Mouse (Mus musculus) midbrain, embryonic 15.5 days (tissue): Measurements from ENCODE around the gene Barx2. TPM values are rescaled to one million over a fixed set of nuclear protein-coding genes. Genes with fewer than 3 reads are reported as not detected.

Experiments
- ATAC-seq: fragments of 200-750 bp; cut with Nextera tagmentation; replicated peaks from 2 replicates; pipeline ENCODE4 v1.8.0; 2017; ENCODE audit warnings: moderate TSS enrichment
- H3K27ac ChIP-seq: fragments of 300-500 bp; sonication (generic); 2 replicates; pipeline ENCODE4 v1.5.1; 2015; ENCODE audit warnings: mild to moderate bottlenecking, inconsistent platforms
- H3K27me3 ChIP-seq: fragments of 300-500 bp; sonication (generic); replicated peaks from 2 replicates; pipeline ENCODE4 v1.6.1; 2015; ENCODE audit warnings: inconsistent platforms
- H3K36me3 ChIP-seq: fragments of 300-500 bp; sonication (generic); replicated peaks from 2 replicates; pipeline ENCODE4 v1.6.1; 2015; ENCODE audit warnings: inconsistent platforms
- H3K4me1 ChIP-seq: fragments of 300-500 bp; sonication (generic); 2 replicates; pipeline ENCODE4 v1.6.1; 2015; ENCODE audit warnings: inconsistent platforms
- H3K4me2 ChIP-seq: fragments of 300-500 bp; sonication (generic); 2 replicates; pipeline ENCODE4 v1.6.1; 2015; ENCODE audit warnings: inconsistent platforms, mild to moderate bottlenecking, moderate library complexity
- H3K4me3 ChIP-seq: fragments of 300-500 bp; sonication (generic); 2 replicates; pipeline ENCODE4 v1.5.1; 2015; ENCODE audit warnings: mild to moderate bottlenecking, inconsistent platforms
- H3K9ac ChIP-seq: fragments of 300-500 bp; sonication (generic); 2 replicates; pipeline ENCODE4 v1.6.1; 2015; ENCODE audit warnings: mild to moderate bottlenecking, inconsistent platforms
- H3K9me3 ChIP-seq: fragments of 300-500 bp; sonication (generic); 2 replicates; pipeline ENCODE4 v1.6.1; 2016; ENCODE audit warnings: inconsistent platforms
- WGBS: fragments of 180-500 bp; shearing (Covaris S2); methylation state at CpG from one replicate; pipeline ENCODE4 v1.1.7; 2015; ENCODE audit warnings: mixed read lengths; 5-methylcytosine and 5-hydroxymethylcytosine counted together
- polyA plus RNA-seq: library from polyadenylated mRNA; unstranded; fragments of >200 nt; fragmentation: Nextera tagmentation; extraction: Ambion mirVana; gene quantifications from 2 replicates; pipeline ENCODE4 v1.2.1, GENCODE M21; 2015

Gene Barx2
- polyA plus RNA-seq, 1 experiment from 2014 or later: 0.17 TPM

GRCm38 (mm10) chr9:31849387-31849786 is 63.9 kb downstream of the Barx2 start:
- H3K9ac ChIP-seq: no peak overlapping the region
- no peak overlapping the region for H3K4me2 ChIP-seq
- no peak overlapping the region for H3K4me3 ChIP-seq
- H3K9me3 ChIP-seq: no peaks in the 10 kb centered on the region
- no peaks in the 10 kb centered on the region for H3K36me3 ChIP-seq
- no peaks in the 10 kb centered on the region for H3K4me1 ChIP-seq
- no peak for ATAC-seq
- no peak overlapping the region for H3K27ac ChIP-seq
- H3K27me3 ChIP-seq: no peaks in the 10 kb centered on the region
- 85% methylated on average over 7 of the region's 7 CpGs for WGBS

- Histone ChIP-seq H3K9me3 (no peaks in the 10 kb centered on the region), H3K9ac (no peak overlapping the region), H3K27me3 (no peaks in the 10 kb centered on the region), H3K27ac (no peak overlapping the region), H3K4me1 (no peaks in the 10 kb centered on the region), H3K4me3 (no peak overlapping the region), H3K4me2 (no peak overlapping the region), H3K36me3 (no peaks in the 10 kb centered on the region)
- no peak for ATAC-seq
- WGBS: 68% methylated on average over 5 of the region's 5 CpGs
Measured at GRCm38 (mm10) chr9:31844614-31845013, 68.6 kb downstream of the Barx2 start.

GRCm38 (mm10) chr9:31841108-31841815 is 72.0 kb downstream of the Barx2 start:
- Histone ChIP-seq H3K27me3 (no peaks in the 10 kb centered on the region), H3K9ac (no peak overlapping the region), H3K27ac (no peak overlapping the region), H3K4me3 (no peak overlapping the region), H3K9me3 (no peaks in the 10 kb centered on the region), H3K36me3 (no peaks in the 10 kb centered on the region), H3K4me1 (no peaks in the 10 kb centered on the region), H3K4me2 (no peak overlapping the region)
- ATAC-seq: no peak
- 73% methylated on average over 10 of the region's 10 CpGs for WGBS

- Histone ChIP-seq H3K4me1 (no peaks in the 10 kb centered on the region), H3K4me2 (no peak overlapping the region), H3K27ac (no peak overlapping the region), H3K4me3 (no peak overlapping the region), H3K36me3 (no peaks in the 10 kb centered on the region), H3K27me3 (no peaks in the 10 kb centered on the region), H3K9ac (no peak overlapping the region), H3K9me3 (no peaks in the 10 kb centered on the region)
- no peak for ATAC-seq
- 90% methylated on average over 4 of the region's 4 CpGs for WGBS
Measured at GRCm38 (mm10) chr9:31840571-31840970, 72.7 kb downstream of the Barx2 start.

DNA sequence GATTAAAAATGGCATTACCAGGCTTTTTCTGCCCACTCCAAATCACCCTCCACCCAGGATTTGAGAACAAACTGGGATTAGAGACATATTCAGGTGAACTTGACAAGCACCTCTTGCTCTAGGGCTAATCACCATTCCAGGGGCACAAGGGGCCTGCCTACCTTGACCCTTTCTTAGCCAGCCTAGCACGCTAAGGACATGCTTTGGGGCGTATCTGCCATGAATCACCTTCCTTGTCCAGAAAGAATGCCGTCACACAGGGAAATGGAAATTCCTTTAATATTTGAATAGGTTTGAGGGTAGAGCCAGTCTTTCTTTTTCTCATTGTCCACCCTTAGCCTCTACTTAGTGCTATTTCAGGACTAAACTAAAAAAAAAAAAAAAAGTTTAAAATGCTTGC is 73.2 kb downstream of the Barx2 start:
- no peaks in the 10 kb centered on the region for H3K4me1 ChIP-seq
- no peak for ATAC-seq
- 84% methylated on average over 3 of the region's 3 CpGs for WGBS

DNA sequence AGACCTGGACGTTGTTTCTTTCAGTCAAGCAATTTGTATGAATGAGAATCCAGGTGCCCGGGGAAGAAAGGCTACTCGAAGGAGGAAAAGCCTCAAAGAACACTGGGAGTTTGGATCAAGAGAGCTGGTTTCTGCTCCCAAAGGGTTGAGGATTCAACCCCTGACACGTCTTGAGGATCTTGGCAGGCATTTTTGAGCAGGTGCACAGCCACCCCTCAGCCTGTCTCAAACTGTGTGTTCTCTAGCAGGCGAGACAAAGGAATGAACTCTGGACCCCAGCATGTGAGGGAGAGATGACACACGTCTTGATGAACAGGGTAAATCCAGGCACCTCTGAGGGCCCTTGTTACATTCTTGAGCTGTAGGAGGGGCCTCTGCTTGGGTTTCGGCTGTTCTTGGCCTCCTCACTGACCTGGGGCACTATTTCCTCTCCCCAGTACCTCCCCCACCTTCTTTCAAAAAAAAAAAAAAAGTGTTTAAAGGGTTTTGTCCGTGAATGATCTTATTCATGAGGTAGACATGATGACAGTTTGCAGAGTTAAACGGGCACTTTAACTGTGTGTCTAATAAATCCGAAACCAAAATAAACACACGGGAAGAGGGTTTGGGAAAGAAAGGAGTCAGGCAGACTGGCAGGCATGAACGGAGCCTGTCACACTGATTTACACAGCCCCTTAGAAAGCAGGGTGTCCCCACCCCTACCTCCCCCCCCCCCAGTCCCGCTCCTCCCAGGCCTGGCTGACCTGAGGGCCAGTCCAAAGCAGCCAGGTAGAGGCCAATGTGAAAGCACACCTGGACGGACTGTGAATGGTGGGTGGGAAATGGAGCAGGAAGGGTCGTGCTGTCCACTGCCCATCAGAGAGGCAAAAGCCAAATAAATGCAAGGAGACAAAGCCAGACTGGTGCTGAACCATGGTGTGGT is 73.9 kb downstream of the Barx2 start:
- no peak for ATAC-seq
- H3K27ac ChIP-seq: no peak overlapping the region
- no peaks in the 10 kb centered on the region for H3K36me3 ChIP-seq
- H3K4me1 ChIP-seq: no peaks in the 10 kb centered on the region
- H3K4me2 ChIP-seq: no peak overlapping the region
- 46% methylated on average over 15 of the region's 15 CpGs for WGBS
- no peaks in the 10 kb centered on the region for H3K9me3 ChIP-seq
- H3K4me3 ChIP-seq: no peak overlapping the region
- H3K9ac ChIP-seq: no peak overlapping the region
- no peaks in the 10 kb centered on the region for H3K27me3 ChIP-seq

More for the DNA sequence above, 73.2 kb downstream of the Barx2 start:
- H3K36me3 ChIP-seq: no peaks in the 10 kb centered on the region
- no peak overlapping the region for H3K4me2 ChIP-seq
- no peak overlapping the region for H3K4me3 ChIP-seq
- no peaks in the 10 kb centered on the region for H3K27me3 ChIP-seq
- H3K9ac ChIP-seq: no peak overlapping the region
- H3K9me3 ChIP-seq: no peaks in the 10 kb centered on the region
- no peak overlapping the region for H3K27ac ChIP-seq

- H3K27ac ChIP-seq: no peak overlapping the region
- no peak overlapping the region for H3K9ac ChIP-seq
- no peaks in the 10 kb centered on the region for H3K27me3 ChIP-seq
- H3K4me2 ChIP-seq: no peak overlapping the region
- H3K9me3 ChIP-seq: no peaks in the 10 kb centered on the region
- 57% methylated on average over 6 of the region's 6 CpGs for WGBS
- H3K4me1 ChIP-seq: no peaks in the 10 kb centered on the region
- no peak overlapping the region for H3K4me3 ChIP-seq
- H3K36me3 ChIP-seq: no peaks in the 10 kb centered on the region
- no peak for ATAC-seq
Measured at GRCm38 (mm10) chr9:31838047-31838446, 75.2 kb downstream of the Barx2 start.

- Histone ChIP-seq H3K27me3 (no peaks in the 10 kb centered on the region), H3K9ac (no peak overlapping the region), H3K36me3 (no peaks in the 10 kb centered on the region), H3K9me3 (no peaks in the 10 kb centered on the region), H3K4me3 (no peak overlapping the region), H3K4me1 (no peaks in the 10 kb centered on the region), H3K4me2 (no peak overlapping the region), H3K27ac (no peak overlapping the region)
- 83% methylated on average over 2 of the region's 2 CpGs for WGBS
- no peak for ATAC-seq
Measured at GRCm38 (mm10) chr9:31808753-31809152, 104.5 kb downstream of the Barx2 start.

GRCm38 (mm10) chr9:31802641-31803040 is 110.6 kb downstream of the Barx2 start:
- H3K9me3 ChIP-seq: no peaks in the 10 kb centered on the region
- H3K36me3 ChIP-seq: no peaks in the 10 kb centered on the region
- H3K4me3 ChIP-seq: no peak overlapping the region
- no peaks in the 10 kb centered on the region for H3K27me3 ChIP-seq
- no peak for ATAC-seq
- no peak overlapping the region for H3K27ac ChIP-seq
- no peak overlapping the region for H3K9ac ChIP-seq
- 100% methylated on average over 1 of the region's 1 CpGs for WGBS
- H3K4me1 ChIP-seq: no peaks in the 10 kb centered on the region
- no peak overlapping the region for H3K4me2 ChIP-seq

Other genes starting within 250 kb of the Barx2 start
- 13.0 and 13.3 TPM in 2 replicates for gene Arhgap32, start 202.7 kb upstream of the Barx2 start, polyA plus RNA-seq